Mouse (Mus musculus) G1E-ER4 (cell line): ENCODE results near the gene Esyt2. TPM values are rescaled to one million over a fixed set of nuclear protein-coding genes. Genes with fewer than 3 reads are reported as not detected.

ENCODE experiments used
- GATA1 ChIP-seq: IDR thresholded peaks from one replicate; pipeline ENCODE4 v1.8.0; 2012; ENCODE audit warnings: low read length, inconsistent platforms
- polyA plus RNA-seq: library from polyadenylated mRNA; stranded (reverse); fragments of >175 nt; gene quantifications from 2 replicates; pipeline ENCODE4 v1.2.3, GENCODE M21; 2012

The Esyt2 gene
- 19.6 and 25.4 TPM in 2 replicates for polyA plus RNA-seq

DNA sequence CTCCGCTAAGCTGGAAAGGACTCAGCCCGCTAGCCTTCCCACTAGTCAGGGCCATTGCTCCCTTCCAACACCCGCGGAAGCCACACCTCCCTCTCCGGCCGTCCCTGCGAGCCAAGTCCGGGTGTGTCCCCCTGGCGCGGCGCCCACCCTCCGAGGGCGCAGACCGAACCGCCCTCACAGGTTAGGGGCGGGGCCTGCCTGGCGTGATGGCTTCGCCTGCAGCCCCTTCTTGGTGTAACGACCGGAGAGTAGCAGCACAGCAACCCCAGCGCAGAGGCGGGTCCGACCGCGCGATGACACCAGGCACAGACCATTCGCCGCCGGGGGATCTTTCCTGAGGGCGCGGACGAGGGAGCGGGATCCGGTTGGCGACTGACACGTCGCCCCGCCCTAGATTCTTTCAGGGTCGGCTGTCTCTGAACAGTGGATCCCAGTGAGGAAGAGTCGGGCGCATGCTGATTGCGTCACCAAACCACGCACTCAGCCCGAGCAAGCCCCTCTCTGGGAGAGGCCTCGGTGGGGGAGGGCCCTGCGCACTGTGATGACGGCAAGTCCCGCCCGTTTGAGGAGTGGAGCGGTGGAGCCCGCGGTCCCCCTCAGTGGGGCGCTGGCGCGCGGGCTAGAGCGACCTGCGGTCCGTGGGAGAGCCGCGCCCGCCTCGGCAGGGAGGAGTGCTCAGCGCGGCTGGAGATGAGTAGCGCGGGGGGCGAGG is at the start of gene Esyt2:
Gene Esyt2, plus strand, starts transcription at position 544 of the 712 bp plus-strand sequence.
- TF ChIP-seq GATA1: no peak

DNA sequence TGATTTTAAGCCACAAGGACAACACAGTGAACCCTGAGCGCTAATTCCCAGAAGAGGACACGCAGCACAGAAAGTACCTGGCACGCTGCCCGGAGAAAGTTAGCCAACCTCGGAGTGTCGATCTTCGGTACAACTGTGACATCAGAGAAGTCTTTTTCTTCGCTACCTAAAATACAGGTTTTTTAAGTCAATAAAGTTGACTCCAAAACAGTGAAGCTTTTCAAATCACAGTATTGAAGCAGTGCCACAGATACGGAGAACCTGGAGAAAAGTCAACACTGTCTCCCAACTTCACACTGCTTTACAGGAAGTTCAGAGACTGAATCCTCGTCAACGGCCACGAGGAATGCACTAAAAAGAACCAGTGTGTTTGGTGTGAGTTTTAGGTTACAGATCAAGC is 49.4 kb upstream of the Esyt2 start:
- no peak for TF ChIP-seq GATA1

DNA sequence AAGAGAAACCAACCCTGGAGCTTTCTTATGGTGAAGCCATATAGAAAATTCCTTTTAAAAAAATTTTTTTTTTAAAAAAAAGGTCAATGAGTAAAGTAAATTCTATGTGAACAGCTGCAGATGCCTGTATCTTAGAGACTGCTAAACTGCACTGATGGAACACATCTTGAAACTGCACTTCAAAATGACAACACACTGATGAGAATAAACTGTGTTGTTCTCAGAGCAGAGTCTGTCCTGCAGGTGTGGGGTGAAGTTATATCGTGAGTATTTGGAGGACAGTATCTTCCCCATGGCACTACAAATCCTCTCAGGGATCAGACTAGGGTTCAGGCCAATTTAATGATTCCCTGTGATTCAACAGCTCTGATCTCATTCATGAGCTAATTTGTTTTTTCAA is 48.9 kb upstream of the Esyt2 start:
- no peak for TF ChIP-seq GATA1

DNA sequence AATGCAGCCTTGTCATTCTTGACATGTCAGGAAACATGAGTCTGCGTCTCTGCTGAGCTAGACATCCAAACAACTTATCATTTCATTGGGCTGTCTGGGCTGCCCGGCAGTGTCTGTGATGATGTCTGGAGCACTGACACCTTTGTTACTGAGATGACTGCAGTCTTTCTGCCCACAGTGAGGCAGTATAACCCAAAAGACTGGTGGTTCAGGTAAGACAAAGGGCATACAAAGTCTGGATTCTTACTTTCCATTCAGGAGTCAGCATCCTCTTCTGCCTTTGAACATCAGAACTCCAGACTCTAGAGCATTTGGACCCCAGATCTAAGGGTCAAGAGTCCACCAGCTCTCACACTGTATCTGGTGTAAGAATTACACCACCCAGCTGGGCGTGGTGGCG is 45.6 kb upstream of the Esyt2 start:
- no peak for TF ChIP-seq GATA1

DNA sequence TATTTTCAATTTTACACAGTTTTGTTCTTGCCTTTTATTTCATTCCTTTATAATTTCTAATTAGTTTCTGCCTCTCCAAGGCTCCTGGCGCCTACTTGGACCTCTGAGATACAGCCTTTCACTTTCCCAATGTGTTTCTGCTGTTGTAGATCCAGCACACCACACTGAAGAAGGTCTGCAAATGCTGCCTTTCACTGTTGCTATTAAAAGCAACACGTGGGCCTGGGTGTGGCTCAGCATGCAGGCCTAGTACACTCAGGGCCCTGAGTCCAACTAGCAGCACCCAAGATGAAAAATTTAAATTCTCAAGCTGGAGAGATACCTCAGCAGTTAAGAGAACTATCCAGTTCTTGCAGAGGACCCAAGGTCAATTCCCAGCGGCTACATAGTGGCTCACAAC is 44.3 kb upstream of the Esyt2 start:
- TF ChIP-seq GATA1: no peak

DNA sequence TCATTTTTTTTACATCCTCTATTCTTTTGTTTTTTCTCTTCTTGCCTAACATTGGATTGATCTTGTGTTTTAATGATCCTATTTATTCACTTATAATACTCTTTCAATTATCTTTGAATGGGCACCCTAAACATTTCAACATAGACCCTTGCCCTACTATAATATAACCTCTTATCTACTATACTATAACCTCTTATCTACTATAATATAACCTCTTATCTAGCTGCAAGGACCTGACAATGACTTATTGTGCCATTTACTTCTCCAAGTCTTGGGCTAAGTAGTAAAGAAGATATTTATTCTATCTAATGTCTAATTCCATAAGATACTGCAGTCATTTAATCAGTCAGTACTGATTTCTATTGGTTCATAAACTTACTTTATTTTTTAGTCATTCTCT is 42.6 kb upstream of the Esyt2 start:
- no peak for TF ChIP-seq GATA1

DNA sequence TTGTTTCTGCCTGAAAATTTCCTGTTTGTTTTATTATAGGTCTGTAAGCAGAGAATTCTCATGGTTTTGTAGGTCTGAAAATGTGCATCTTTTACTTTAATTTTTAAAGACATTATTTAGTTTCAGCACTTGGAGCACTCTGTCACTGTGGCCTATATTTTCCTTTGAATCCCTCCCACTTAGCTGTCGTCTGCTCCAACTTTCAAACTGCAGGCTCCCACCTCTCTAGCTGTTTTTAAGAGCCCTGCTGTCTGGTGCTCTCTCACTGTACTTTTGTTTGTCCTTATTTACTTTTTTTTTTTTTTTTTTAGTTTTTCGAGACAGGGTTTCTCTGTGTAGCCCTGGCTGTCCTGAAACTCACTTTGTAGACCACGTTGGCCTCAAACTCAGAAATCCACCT is 42.2 kb upstream of the Esyt2 start:
- TF ChIP-seq GATA1: no peak

DNA sequence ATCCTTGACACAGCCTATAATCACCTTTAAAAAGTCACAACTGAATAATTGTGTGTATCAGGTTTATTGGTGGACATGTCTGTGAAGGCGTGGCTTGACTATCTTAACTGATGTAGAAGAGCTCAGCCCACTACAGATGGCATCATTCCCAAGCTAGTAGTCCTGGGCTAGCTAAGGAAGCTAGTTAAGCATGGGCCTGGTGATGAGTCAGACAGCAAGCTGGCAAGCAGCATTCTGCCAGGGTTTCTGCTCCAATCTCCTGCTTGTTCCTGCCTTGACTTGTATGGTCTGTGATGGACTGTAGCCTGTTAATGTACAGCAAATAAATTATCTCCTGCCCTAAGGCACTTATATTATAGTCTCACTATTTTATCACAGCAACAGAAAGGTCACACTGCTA is 36.4 kb upstream of the Esyt2 start:
- no peak for TF ChIP-seq GATA1

DNA sequence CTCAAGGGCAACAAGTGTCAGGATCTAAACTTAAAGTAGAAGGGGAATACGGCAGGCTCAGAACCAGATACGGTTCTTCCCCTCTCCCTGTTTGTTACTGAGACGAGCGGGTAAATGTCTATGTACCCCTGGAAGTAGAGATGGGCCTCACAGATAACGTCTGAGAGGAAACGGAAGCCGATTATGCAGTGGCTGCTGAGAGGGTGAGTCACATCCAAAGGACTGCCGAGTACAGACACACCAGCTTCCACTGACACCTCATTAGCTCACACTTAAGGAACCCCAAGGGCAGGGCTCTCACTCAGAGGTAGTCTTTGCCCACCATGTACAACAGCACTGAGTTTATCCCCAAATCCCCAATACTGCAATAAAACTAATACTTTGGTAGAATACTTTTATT is 26.3 kb upstream of the Esyt2 start:
- peak; percentile 48 for TF ChIP-seq GATA1

DNA sequence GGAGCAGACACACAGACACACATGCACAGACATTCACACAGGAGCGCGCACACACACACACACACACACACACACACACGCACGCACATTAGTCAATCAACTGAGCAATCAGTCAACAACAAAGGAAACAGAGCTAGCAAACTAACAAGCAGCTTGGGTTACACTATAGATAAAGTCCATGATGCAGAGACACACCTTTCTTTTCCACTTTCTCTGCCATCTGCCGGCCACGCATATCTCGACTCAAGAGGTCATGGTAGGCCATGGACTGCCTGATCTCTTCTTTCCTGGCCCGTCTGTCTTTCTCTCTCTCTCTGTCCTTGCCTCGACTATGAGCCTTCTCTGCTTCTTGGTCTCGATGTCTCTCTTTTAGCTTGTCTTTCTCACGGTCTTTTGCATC is 25.4 kb upstream of the Esyt2 start:
- no peak for TF ChIP-seq GATA1

DNA sequence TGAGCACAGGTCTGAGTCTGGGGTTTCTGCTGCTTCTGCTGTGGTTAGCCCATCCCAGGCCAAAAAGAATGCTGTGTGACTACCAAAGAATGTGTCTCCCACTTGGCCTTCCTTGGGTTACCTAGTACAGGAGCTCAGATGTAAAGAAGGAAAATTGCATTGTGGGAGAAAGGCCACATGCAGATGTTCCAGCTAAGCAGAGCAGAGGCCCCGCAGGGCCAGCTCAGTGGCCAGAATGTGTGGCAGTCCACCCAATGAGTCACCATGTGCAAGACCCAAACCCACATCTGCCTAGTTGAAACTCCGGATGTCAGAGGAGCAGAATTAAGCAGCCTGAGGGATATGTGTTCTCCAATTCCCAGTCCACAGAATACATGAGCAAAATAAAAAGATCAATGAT is 22.7 kb upstream of the Esyt2 start:
- no peak for TF ChIP-seq GATA1

DNA sequence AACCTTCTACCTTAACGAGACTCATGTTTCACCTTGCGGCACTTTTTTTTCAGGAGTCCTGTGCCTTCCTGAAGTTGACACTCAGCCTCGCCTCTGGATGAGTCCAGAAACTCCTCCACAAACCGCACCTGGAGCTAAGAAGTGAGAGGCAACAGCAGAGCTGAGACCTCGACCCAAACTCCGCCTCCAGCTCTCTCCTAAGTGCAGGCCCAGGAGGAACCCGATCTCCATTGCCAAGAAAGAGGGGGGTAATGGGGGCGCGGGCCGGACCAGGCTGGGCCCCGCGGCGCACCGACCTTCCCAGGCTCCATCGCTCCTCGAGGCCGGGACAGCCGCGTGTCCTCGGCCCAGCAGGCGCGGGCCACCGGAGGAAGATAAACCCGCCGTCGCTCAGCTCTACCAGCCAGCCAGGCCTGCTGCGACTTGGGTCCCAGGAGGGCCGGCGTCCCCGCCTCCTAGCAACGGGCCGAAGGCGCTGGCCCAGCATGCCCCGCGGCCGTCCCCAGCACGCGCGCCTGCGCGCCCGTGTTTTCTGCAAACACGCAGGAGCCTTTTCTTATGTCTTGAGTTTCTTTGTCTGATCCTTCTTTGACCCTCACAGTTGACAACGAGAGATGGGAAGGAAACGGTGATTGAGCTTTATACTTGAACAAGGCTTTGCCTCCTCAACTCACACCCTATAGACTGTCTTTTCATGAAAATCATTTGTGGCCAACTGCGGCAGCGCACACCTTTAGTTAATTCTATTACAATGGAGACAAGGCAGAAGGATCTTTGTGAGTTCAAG is 18.2 kb upstream of the Esyt2 start, which contains the start of gene Wdr60:
Gene Wdr60, minus strand, starts transcription at position 468 of the 787 bp plus-strand sequence.
- TF ChIP-seq GATA1: no peak

DNA sequence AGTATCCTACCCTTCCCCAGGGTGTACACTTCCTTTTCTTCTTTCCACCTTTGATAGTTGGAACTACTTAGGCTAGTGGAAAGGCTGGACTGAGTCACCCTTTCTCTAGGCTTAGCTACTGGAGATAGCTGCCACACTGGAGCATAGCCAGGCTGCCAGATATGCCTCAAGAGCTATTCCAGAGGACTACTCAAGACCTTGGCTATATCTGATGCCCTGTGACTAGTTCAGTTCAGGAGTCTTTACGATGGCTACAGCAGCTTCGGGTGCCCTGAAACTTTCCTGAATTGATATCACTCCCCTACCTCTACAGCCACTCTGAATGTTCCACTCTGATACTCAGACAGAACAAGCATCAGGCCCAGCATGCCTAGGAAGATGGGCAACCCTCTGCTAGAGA is 16.2 kb upstream of the Esyt2 start:
- no peak for TF ChIP-seq GATA1

DNA sequence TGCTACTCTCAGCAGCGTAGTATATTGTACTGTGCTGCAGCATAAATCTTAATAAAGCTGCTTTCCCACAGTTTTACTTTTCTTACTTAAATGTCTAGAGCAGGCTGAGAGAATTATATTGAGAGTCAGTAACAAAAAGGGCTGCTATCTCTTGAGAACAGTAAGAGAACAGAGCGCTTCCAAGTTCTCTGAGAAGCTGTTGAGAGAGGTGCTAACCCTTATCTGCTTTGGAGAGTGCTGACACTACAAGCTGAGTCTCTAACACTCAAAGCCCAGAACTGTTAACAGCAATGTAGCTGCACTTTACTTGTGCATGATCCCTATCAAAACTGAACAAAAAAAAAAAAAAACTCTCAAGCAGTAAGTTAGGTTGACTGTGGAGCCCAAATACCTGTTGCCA is 15.7 kb upstream of the Esyt2 start:
- TF ChIP-seq GATA1: no peak

DNA sequence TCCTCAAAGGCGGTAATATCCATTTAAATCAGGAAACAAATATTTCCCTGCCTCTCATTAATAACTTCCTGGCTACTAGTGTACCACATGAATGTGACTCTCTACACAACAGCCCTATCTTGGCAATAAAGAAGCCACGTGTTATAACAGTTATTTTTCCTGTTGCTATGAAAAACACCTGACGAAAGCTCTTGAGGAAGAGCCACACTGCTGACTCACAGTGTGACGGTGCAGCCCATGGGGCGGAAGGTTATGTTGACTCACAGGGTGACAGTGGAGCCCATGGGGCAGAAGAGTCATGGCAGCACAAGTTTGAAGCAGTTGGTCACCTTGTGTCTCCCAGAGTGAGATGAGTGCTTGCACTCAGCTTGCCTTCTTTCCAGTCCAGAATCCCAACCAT is 11.5 kb upstream of the Esyt2 start:
- no peak for TF ChIP-seq GATA1

DNA sequence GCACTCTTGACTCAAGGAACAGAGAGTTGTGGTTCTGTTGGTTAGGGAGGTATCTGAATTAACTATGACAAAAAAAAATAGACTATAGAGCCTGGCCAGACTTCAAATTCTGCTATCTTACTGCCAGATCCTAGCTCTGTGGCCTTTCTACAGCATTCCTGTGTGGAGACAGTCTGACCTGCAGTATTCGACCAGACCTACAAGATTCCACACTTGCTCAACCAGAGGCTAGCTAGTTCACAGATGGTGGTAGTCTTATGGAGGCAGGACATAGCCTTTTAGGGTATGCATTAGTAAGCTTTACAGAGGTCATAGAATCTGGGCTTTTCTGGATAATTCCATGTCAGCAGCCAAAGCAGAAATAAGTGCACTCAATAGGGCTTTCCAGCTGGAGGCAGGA is 10.5 kb upstream of the Esyt2 start:
- TF ChIP-seq GATA1: no peak

DNA sequence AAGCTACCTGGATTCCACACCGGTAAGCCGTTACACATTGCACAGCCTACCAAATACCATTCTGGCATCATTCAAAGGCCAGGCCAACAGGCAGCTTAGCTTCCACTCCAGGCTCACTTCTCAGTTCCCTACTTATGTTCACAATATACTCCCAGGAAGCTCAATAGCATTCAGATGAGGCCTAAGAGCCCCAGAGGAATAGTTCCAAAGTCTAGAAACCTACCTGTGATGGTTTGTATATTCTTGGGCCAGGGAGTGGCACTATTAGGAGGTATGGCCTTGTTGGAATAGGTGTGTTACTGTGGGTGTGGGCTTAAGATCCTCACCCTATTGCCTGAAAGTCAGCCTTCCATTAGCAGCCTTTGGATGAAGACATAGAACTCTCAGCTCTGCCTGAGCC is 9.9 kb upstream of the Esyt2 start:
- TF ChIP-seq GATA1: no peak
